Mouse (Mus musculus): Measurements from ENCODE around the gene Nfkb1. TPM values are rescaled to one million over a fixed set of nuclear protein-coding genes. Genes with fewer than 3 reads are reported as not detected.

The Nfkb1 gene
- total RNA-seq, 2 experiments from 2014 or later: 20.2 to 20.5 TPM

GRCm38 (mm10) chr3:135568633-135569032, 122.7 kb downstream of the Nfkb1 start:
- DNase-seq: no peak
- intact Hi-C loops (cut with DNase I; ENCODE audit: low total_unique reads): no loop called here

- no peak for DNase-seq
- intact Hi-C loops (cut with DNase I; ENCODE audit: low total_unique reads): no loop called here
Observed at GRCm38 (mm10) chr3:135567888-135568287, 123.5 kb downstream of the Nfkb1 start.

- intact Hi-C loops (cut with DNase I; ENCODE audit: low total_unique reads): no loop called here
- no peak for DNase-seq
Observed at GRCm38 (mm10) chr3:135565306-135565705, 126.0 kb downstream of the Nfkb1 start.

- intact Hi-C loops (cut with DNase I; ENCODE audit: low total_unique reads): no loop called here
Observed at GRCm38 (mm10) chr3:135564706-135565105, 126.6 kb downstream of the Nfkb1 start.

GRCm38 (mm10) chr3:135563163-135563689, 128.1 kb downstream of the Nfkb1 start:
- DNase-seq: no peak
- intact Hi-C loops (cut with DNase I; ENCODE audit: low total_unique reads): no loop called here

More at GRCm38 (mm10) chr3:135564706-135565105, 126.6 kb downstream of the Nfkb1 start:
- no peak for DNase-seq

GRCm38 (mm10) chr3:135562036-135562435, 129.3 kb downstream of the Nfkb1 start:
- intact Hi-C loops (cut with DNase I; ENCODE audit: low total_unique reads): no loop called here
- no peak for DNase-seq

GRCm38 (mm10) chr3:135556851-135557662, 134.3 kb downstream of the Nfkb1 start:
- intact Hi-C loops (cut with DNase I; ENCODE audit: low total_unique reads): no loop called here
- DNase-seq: no peak

GRCm38 (mm10) chr3:135556052-135556587, 135.2 kb downstream of the Nfkb1 start:
- intact Hi-C loops (cut with DNase I; ENCODE audit: low total_unique reads): no loop called here
- no peak for DNase-seq

GRCm38 (mm10) chr3:135555192-135555591, 136.2 kb downstream of the Nfkb1 start:
- intact Hi-C loops (cut with DNase I; ENCODE audit: low total_unique reads): no loop called here
- DNase-seq: no peak

GRCm38 (mm10) chr3:135552874-135553273, 138.5 kb downstream of the Nfkb1 start:
- no peak for DNase-seq
- intact Hi-C loops (cut with DNase I; ENCODE audit: low total_unique reads): no loop called here

GRCm38 (mm10) chr3:135547298-135547697, 144.0 kb downstream of the Nfkb1 start:
- intact Hi-C loops (cut with DNase I; ENCODE audit: low total_unique reads): no loop called here
- DNase-seq: no peak

- DNase-seq: no peak
- intact Hi-C loops (cut with DNase I; ENCODE audit: low total_unique reads): no loop called here
Observed at GRCm38 (mm10) chr3:135546212-135546923, 145.0 kb downstream of the Nfkb1 start.

Other genes starting within 250 kb of the Nfkb1 start
- 1 to 10 TPM; 4.6 to 6.6 TPM for gene Manba, start 205.9 kb downstream of the Nfkb1 start, total RNA-seq (2021)
- gene Slc39a8, start 133.7 kb upstream of the Nfkb1 start, total RNA-seq (2021): under 1 TPM; 0.66 to 0.82 TPM

All from gastrocnemius, postnatal 14 days (tissue).